Mouse (Mus musculus): ENCODE data around the gene Slc38a4.

The Slc38a4 gene

DNA sequence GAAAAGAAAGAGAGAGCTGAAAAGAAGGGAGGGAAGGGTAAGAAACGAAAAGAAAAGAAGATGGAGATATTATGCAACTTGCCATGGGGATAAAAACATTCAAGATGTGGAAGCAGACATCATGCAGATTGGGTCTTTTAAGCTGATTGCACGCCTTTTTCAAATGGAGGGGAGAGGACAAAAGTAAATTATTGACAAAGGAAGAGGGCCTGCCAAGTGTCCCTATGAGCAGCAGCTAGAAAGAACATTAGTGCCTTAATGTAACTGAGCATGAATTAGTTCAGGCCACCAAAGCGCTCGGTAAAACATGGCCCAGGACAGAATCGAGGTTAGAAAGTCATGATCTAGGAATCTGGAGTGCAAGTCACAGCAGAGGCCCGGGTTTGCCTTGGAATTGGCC, 35.5 kb downstream of the Slc38a4 start:
- intact Hi-C loops (cut with DNase I), result no loop called here

DNA sequence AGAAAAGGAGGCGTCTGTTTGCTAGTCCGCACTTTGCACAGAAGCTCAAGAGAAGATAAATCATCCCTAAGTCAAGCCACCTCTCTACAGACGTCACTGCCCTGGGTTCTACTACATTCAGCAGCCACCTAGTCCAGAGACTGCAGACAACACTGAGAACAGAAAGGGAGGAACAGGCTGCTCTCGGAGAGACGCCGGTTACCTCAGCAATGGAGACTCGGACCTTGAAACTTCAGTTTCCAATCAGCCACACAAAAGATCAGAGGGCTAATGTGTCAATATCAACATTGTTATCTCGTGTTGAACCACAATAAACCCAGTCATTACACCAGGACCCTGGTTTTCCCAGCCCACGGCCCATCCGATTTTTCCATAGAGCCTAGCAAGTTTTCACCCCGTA, 36.4 kb downstream of the Slc38a4 start:
- intact Hi-C loops (cut with DNase I), result no loop called here

DNA sequence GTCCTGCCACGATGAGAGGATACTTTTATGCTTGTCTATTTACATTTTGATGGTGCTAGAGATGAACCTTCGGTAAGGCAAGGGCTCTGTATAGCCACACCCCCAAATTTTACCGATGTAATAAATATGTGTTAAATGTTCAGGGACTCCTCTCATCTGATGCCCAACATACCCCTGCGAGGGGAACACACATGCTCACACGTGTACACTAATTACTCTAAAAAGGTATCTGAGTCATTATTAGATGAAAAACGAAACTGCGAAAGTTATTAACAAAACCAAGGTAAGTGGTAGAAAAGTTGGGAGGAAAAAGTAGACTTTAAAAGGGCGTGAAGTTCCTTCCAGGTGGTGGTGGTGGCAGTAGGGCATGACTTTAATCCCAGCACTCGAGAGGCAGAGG, 38.6 kb downstream of the Slc38a4 start:
- intact Hi-C loops (cut with DNase I), result no loop called here

DNA sequence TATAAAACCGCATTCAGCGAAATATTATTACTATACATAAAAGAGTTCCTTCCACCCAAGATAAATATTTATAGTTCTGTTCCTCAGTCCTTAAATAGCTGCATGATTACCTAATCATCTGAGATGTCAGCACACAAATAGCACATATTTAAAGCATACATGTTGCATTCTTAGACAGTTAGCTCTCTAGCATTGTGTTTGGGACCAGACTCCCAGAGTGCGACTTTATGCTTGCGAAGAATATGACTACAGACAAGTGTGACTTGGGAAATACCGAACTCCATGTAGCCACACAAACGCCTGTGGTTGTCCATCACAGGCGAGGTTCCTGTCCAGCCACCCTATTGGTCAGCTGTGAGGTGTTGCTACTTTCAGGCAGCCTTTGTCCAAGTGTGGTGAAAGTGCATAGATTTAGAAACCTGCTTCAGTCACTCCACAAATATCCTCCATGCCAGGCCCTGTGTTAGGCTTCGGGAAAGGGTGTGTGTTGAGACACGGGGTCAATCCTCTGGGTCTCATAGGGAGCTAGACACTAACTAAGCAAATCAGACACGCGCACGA, 40.6 kb downstream of the Slc38a4 start:
- intact Hi-C loops (cut with DNase I), result no loop called here

DNA sequence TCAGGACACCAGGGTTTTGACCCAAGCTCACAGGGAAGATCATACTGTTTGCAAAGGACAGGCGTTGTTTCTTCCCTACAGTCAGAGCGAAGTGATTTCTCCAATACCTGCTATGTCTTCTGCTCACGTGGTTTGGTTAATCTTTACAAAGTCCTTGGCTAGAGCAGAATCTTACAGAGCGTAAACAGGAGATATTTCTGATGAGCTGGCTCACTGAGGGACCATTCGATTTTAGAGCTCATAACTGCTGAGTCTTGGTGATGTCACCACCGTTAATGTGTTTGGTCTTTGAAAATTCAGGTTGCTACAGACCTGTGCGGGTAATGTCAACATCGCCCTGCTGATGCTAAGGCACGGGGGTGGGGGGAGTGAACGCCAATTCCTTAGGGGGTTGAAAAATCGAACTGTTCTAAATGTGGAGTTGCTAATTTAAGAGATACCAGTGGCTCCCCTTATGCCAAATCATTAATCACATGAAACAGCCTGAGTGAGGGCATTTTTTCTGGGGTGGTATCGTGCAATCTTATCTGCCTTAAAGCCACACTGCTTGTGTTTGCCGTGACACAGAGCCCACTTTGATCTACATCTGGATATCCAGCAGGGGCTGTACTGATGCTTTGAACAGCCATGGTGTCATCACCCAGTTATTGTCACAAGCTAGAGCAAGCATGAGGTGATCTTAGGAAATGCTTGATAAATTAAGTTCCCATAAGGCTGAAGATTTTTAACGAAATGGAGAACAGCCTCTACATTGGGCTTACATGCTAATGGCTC, 44.0 kb downstream of the Slc38a4 start:
- intact Hi-C loops (cut with DNase I), result no loop called here

DNA sequence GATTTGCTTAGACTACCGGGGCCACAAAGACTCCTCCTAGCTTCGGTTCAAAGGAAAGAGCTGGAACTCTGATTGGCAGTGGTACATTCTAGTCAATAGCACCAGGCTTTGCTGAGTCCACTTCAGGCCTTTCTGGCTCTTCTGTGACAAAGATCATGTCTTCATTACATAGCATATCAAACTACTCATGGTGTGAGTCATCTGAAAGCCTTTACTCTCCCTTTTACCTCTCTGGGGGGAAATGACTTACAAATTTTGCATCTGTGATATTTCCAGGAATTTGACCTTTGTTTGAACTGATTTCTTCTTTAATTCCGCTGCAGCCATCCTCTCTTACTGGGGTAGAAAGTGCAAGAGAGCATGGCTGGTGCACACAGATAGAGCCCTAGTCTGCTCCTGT, 46.5 kb downstream of the Slc38a4 start:
- intact Hi-C loops (cut with DNase I), result no loop called here

DNA sequence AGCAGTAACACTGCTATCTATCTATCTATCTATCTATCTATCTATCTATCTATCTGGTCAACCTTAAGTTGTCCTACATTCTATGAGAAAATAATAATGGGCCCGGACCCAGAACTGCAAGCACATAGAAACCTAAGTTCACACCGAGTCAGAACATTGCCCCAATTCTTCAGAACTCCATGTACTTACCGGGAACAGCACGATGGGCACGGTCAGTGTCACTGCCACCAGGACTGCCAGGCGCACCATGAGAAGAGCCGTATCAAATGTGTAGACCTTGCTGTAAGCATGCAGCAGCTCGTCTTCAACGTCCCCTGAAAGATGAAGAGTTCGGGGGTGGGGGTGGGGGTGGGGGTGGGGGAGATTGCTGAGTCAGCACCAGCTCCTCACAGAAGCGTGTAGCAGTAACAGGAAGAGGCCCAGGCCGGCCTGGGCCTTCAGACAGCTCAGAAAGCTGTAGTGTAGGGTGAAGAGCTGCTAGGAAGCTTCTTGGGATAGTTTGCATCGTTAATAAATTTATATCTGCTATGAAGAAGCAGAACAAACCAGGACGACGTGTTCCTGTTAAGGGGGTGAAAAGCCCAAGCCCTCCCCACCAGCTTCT, 50.0 kb downstream of the Slc38a4 start:
- intact Hi-C loops (cut with DNase I), result no loop called here

DNA sequence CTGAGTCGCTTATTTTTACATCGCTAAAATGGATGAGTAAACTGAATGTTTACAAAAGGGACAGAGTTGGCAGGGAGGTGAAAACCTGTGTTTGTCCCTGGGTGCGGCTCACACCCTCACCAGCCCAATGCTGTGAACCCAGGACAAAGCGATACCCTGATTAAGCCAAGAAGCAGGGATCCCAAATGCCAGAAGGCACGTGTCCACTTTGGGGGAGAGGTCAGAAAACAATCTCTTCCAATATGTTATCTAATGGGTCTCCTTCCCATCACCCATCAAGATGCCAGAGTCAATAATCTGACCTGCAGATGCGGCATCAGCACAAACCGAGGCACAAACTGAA, 51.3 kb downstream of the Slc38a4 start:
- intact Hi-C loops (cut with DNase I), result no loop called here

DNA sequence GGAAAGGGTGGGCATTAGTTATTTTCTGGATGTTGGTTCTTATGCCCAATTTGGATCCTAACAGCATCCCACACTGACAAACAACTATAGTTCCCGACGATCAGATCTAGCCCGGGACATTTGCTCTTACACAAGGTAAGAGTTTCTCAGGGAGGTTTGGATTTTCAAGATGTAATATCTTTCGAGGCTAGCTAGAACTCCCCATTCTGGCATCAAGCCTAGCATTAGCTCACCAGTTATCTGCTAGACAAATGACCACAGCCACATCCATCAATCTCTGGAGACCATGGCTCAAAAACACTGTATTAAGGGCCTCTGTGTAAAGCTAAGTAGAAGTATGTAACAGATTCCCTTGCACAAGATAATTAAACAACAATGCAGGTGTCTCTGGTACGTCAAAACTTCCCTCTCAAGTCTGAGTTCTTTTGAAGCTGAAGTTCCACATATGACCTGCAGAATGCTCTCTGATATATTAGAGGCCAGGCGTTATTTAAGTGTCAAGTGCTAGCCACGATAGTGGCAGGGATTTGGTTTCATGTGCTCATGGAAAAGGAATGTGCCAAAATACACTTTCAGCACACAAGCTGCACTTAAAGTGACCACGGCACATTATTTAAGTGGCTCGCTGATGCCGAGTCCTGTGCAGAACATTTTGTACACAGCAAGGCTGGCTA, 51.8 kb downstream of the Slc38a4 start:
- intact Hi-C loops (cut with DNase I), result no loop called here

DNA sequence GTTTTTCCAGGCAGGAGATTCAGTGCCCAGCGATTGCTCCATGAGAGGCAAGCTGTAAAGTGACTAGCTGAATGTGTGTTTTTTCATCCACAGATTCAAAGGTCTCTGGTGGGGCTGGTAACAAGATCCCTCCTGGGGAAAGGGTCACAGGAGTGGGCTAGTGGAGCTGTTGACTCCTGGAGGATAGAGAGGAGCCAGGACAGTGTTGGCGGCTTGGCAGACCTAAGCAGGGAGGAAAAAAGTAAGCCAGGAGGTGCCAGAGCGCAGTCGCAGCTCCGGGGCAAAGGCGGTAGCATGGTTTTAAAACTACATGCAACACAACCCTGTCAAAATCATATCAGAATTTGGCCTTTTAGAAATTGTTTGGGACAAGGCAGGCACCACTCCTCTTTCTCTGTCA, 52.6 kb downstream of the Slc38a4 start:
- intact Hi-C loops (cut with DNase I), result no loop called here

DNA sequence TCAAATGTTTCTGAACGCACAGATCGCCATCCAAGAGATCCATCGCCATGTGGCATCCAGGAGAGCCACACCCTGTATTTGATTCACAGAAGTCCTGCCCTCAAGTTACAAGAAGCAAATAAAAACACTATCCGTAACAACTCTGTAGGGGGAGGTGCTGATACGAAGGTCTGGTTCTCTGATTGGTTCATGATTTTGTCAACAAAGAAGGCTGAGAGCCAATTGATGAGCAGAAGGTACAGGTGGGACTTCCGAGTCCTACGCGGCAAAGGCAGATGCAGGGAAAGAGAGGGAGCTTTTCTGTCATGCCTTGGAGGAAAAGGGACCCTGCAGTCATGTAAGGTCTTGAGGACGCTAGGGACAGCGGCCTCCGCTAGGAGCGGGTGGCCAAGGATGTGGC, 53.0 kb downstream of the Slc38a4 start:
- intact Hi-C loops (cut with DNase I), result no loop called here

DNA sequence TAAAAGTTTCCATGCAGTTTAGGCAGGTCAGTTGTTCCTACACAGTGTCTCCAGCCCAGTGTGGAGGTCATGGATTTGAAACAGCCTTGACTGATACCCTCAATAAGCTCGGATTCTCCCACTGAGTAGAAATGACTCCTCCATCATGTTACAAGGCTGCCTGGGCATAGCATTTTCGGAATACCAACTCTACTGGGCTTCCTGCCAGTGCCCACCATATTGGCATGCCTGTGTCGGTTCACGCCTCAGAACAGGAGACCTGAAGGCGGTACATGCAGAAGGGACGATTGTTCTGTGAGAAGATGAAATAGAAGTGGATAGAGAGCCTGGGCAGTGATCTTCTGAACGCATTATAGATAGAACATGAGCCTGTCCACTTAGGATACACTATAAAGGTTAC, 53.9 kb downstream of the Slc38a4 start:
- intact Hi-C loops (cut with DNase I), result no loop called here

DNA sequence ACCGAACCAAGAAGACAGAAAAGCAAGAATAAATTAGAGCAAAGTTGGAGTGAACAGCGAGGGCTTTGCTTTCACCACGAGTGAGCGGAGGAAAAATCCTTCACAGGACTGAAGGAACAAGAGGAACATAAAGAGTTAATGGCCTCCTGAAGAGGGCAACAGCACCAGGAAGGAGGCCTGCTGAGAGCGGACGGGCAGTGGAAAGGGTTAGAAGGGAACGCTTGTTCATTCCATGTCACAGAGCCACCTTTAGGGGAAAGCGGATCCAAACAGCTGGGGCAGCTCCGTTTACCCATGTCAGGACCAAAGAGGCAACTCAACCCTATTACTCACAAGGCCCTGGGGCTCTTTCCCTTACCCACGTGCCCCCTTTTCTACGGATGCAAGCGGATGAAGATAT, 54.3 kb downstream of the Slc38a4 start:
- intact Hi-C loops (cut with DNase I), result no loop called here

DNA sequence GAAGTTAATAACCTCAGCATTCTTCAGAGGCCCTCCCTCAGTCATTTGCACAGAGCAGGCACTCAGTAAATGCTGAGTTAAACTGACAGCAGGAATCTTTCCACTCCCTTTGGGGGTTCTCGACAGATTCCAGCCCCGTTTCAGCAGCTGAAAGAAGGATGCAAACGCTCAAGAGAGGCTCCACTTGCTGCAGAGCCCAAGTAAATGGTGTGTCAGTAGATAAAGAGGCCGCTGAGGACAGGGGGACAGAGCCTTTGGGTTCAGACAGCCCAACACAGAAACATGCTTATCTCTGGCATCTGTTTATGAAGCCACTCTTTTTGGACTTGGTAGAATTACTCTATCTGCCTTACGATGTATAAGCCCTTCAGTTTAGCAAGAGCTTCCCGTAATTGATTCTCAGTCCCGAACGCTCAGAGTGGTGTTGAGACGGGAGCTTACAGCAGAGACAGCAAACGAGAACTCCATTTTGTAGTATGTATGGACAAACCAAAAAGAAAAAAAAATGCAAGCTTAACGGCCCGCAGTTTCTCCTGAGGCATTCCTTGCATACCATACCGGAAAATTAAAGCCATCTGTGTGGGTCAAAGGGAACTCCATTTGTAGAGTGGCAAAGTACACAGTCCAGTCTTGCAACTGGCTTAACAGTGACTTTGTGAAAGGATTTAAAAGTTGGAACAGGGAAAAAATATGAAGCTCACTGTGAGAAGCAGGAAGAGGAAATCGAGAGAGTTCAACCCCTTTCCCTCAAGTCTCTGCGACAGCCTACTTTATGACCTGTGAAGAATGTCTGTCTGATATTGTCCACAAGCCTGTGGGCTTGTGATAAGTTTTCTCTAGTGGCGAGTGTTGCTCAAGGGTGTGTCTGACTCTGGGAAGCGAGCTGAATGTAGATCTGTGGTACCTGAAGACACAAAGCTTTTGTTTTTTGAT, 55.2 kb downstream of the Slc38a4 start:
- intact Hi-C loops (cut with DNase I), result no loop called here

DNA sequence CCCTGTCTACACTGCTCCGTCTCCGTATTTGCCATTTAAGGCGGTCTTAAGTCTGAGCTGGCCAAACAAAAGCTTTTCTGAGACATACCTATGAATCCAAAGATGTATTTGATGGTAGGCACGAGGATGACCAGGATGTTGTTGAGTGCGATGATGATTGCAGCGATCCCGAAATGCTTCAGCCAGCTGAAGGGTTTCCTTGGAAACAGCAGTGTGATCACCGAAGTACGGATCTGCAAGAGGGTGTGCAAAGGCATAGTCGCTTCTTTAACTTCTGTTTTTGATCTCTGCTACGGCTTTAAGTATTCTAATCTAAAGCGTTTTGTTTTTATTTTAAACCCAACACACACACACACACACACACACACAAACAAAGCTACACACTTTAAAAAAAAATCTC, 56.4 kb downstream of the Slc38a4 start:
- intact Hi-C loops (cut with DNase I), result no loop called here

DNA sequence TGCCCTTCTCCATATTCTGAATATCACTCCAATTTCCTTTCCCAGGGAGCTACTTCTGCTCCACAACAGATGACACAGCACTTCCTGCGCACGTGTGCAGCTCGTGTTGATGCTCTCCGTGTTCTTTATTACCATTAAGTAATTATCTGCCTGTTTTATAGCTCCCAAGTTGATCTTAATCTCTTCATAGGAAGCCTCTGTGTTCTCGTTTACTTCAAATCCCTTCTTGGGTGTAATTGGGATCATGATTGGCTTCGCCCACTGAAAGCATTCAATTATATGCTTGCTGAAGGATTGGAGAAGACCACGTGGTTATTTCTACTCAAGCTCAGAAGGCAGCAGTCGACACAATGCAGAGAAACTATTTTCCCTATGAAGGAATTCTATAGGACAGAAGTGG, 70.1 kb downstream of the Slc38a4 start:
- intact Hi-C loops (cut with DNase I), result no loop called here

DNA sequence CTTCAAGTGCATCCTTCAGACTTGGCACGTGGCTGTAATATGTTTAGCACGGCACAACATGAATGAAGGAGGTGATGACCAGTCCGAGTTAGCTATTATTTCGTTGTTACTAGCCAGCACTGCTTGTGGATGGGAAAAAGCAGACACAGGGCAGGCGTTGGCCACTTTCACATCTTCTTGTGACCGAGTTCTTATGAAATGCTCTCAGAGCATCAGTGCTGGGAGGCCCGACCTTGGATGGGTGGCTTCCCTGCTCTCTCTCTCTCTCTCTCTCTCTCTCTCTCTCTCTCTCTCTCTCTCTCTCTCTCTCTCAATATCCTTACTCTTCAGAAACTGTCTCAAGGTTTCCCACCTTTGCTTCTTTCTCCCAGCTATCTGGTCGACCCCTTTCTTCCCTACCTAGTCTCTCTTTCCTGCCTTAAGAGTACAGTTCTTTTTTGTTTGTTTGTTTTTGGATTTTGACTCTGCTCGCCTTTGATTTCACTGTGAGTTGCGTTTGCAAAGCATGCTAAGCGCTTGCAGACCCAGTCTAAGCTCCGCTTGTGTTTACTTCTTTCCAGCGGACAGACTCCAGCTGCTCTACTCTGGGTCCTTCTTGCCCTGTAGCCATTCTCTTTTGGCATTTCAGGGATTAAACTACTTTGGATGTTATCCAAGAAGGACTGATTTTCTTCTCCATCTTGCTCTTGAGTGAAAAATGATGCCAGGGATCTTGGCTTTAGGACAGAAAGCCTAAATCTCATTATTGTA, 72.0 kb downstream of the Slc38a4 start:
- intact Hi-C loops (cut with DNase I), result no loop called here

DNA sequence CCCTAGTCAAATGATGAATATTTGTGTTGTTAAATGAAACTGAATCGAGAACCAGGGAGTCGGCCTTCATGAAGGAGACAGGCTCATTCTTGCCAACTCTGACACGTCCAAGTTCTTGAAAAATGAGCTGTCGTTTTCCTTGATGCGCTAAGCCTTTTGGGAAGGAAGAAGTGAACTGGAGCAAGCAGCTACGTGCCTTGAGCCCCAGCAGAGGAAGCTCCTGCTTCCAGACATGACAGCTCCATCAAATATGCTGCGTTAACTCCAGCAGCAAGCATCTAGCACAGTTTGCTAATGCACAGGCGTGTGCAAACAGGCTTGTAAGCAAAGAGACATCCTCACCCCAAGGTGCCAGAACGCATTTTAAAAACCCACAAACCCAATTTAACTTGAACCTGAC, 80.6 kb downstream of the Slc38a4 start:
- intact Hi-C loops (cut with DNase I), result no loop called here

DNA sequence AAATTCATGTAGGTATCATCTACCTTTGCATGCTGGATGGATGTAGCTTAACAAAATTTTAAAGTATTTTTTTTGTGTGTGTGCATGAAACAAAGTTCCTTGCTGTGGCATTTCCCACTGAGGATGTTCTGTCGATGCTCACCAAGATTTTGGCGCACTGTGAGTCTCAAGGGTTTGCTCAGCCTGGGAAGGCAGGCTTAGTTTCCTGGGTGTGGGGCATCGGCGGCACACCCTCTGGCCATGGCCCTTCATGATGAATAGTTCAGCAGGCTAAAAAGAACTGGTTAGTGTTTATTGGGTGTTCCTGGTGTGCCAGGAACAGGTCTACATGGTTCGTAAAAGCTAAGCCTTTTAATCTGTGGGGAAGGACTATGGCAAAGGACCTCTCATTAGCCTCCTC, 81.6 kb downstream of the Slc38a4 start:
- intact Hi-C loops (cut with DNase I), result no loop called here

DNA sequence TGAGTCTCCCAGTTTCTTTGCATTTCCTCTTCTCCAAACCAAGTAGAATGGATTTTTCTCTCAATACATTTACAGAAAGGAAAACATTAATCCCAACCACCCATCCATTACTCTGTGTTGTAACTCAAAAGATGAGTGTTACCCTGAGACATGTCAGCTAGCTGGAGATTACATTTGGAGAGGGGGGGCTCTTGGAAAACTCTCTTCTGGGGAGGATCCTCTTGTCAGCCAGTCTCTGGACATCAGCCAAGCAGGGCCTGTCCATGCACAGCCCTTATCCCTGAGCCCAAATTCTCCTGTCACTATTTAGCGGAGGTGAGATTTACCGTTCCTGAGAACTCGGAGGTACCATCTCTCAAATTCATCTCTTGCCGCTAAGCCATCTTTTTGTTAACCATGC, 82.4 kb downstream of the Slc38a4 start:
- intact Hi-C loops (cut with DNase I), result no loop called here

All from adrenal gland (tissue).